Mouse (Mus musculus) erythroblast, embryonic 14.5 days (primary cell): ENCODE measurements around the gene Ebp.

Experiments used
- GATA1 ChIP-seq: IDR thresholded peaks from 2 replicates; pipeline ENCODE4 v1.6.1; 2012; ENCODE audit warnings: low read length, inconsistent platforms, mixed read lengths
- TAL1 ChIP-seq: IDR thresholded peaks from 3 replicates; pipeline ENCODE4 v1.6.1; 2012; ENCODE audit warnings: low read length, inconsistent platforms, mixed read lengths

DNA sequence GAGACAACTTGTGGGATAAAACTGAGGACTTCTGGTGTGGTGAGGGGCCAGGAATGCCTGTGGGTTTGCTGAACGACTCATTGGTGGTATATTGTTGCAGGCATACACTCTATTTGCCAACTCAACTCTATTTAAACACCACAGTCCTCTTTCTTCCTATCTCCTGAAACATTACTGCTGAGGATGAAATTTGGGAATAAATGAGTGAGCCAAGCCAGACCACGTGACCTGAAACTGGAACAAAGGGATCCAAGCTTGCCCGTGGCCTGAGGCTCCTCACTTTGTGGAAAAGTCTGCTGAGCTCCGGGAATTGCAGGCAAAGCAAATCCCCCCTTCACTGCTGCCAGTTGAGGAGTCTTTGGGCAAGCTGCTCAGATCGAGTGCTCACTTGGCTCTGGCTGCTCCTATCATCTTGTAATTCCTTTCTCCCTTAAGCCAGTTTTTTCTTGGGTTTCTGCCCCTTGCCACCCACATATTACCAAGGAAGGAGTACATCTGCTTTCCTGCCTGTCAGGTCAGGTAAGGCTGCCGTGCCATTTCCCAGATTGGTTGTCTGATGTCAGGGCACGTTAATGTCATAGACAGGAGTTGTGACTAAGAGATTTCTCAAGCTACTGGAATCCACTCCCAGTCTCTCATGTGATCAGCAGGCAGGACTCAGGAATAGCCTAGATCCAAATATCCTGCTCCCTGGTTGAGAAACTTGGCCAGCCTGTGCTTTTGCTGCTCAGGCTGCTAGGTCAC, 29.5 kb upstream of the Ebp start:
- no peak for TF ChIP-seq GATA1
- TF ChIP-seq TAL1: no peak
